ENCODE assay signal across 13 mouse cellular contexts in the genomic region with DNA sequence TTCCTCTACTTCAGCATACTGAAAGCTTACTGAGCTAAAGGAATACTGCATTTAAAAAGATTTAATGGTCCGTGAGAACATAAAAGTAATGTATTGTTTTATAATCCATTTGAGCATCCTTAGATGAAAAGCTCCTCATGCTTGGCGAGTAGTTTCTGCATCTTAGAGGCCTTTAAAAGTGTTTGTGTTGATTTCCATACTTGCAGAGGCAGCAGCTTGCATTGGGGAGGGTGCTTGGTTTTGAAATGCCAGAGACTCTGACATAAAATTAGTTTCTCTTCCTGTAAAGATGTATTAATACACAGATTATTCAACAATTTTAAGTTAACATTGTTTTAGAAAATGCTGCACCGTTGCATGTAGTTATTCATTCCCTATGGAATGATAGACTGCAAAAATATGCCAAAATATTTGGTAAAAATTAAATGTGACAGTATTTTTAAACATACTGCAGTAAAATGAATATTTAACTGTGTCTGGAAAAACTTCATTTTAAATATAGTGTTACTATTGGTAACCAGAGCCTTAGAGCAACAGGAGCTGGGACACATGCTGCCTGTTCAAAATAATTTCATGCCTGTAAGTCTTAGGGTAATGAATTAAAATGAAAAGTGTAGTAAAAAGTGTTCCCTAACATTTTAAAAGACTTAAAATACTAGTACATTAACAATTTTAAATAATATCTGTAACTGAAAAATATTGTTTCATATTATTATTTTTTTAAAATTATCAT.
"Had no signal": no experiment of that assay in that cellular context is flagged by ENCODE, and none has a peak within 500 bp of the region (broad histone marks: within the 10 kb centered on the region; RNA-seq: fewer than 3 reads in every experiment).

No protein-coding gene starts in this region.

- H3K27me3 ChIP-seq: intestine, embryonic 15.5 days; liver, embryonic 15.5 days had no signal

- H3K4me3 ChIP-seq: intestine, embryonic 15.5 days; limb, embryonic 10.5 days; liver, embryonic 15.5 days had no signal

- DNase-seq: kidney, adult 18-20 months; kidney, postnatal 10 days; kidney, postnatal 4 days; lung, adult 2 months; lung, postnatal 36 days; thymus, adult 18-20 months; thymus, postnatal 14 days had no signal

- H3K27ac ChIP-seq: intestine, embryonic 15.5 days; limb, embryonic 10.5 days; liver, embryonic 15.5 days; stomach, postnatal 0 days had no signal

- H3K9ac ChIP-seq: intestine, embryonic 15.5 days; liver, embryonic 15.5 days had no signal

- H3K36me3 ChIP-seq: intestine, embryonic 15.5 days; limb, embryonic 10.5 days; liver, embryonic 15.5 days had no signal

- H3K9me3 ChIP-seq: intestine, embryonic 15.5 days; limb, embryonic 10.5 days; liver, embryonic 15.5 days had no signal

- H3K4me1 ChIP-seq: intestine, embryonic 15.5 days; limb, embryonic 10.5 days; liver, embryonic 15.5 days had no signal

- H3K4me2 ChIP-seq: intestine, embryonic 15.5 days; liver, embryonic 11.5 days; liver, embryonic 15.5 days had no signal

- ATAC-seq: intestine, embryonic 15.5 days; lung, postnatal 0 days had no signal
